Mouse (Mus musculus): ENCODE data around the gene Pla2g10.

- no peak for TF ChIP-seq TAL1 (IDR thresholded peaks at IDR 0.05; ENCODE audit: low read length)
- no peak for TF ChIP-seq GATA1 (IDR thresholded peaks at IDR 0.05; ENCODE audit: low read length)
These were observed 16.9 kb upstream of the Pla2g10 start for GRCm38 (mm10) chr16:13747708-13748107.
